Mouse (Mus musculus) ovary, postnatal 36 days (tissue): ENCODE results near the gene Casp3.
A peak's percentile ranks its signal among the peaks of the same experiment; 100 is the strongest.

ENCODE experiments used
- DNase-seq: peaks from one replicate; pipeline ENCODE4 v3.0.0; 2022; ENCODE audit warnings: low spot score, mixed read lengths

Gene Casp3

DNA sequence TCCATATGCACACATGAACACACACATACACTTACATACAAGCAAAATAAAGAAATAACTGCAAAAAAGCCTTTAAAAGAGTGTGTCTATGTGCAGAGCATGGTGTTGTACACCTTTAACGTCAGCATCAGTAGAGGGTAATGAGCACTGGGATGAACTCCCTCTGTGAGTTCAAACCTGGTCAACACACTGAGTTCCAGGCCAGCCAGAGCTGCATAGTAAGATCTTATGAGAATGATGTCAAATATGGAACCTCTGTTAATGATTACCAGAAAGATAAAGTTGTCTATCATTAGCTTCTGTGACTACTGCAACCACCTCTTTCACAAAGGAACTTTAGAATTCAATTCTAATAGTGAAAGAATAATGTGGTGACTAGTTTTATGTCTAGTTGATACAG, 10.2 kb upstream of the Casp3 start:
- DNase-seq = no peak

DNA sequence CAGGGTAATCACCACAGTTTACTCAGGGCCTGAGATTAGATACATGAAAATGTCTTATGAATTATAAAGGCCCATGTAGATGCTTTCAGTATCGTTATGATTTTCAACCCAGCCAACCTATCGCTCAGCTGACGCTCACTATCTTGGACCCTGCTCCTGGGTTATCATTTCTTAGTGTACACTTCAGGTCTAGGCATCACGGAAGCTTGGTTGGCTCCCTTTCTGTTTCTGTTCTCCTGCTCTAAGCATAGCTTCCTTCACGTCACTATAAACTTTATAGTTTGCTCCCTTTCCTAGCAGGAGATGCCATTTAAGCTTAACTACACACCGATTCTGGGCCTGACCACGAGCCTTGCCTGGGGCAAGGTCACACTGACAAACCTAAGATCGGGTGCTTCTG, 5.5 kb upstream of the Casp3 start:
- no peak for DNase-seq

DNA sequence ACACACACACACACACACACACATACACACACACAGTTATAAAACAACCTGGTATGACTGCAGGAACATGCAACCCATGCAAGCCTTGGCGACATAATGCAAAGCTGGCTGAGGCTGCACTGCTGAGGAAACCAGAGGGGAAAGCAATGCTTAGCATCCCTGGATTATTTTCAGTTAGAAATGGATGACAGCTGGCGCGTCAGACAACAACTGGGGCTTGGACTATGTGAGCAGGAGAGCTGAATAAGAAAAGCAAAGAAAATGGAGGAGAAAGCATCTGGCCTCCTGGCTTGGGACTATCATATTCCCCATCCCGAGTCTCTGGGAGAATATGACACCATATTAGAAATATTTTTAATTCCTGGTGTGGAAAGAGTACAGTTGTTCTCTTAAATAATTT, 4.2 kb upstream of the Casp3 start:
- no peak for DNase-seq

DNA sequence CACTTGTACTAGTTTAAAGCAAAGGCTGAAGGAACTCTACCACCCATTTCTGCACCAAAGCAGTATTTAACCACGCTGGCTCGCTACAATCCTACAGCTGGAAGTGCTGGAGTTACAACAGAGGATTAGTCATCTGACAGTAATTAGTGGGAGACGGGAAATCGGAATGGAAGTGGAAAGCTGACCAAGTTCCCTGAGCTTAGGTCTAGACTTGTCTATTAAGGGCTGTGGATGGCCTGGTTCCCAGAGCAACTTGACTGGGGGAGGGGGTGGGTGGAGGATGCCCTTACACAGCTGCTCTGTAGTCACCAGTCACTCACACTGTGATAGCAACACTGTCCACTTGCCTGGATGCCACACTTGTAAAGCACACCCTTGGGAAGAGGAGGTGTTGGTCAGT, 3.7 kb upstream of the Casp3 start:
- no peak for DNase-seq

DNA sequence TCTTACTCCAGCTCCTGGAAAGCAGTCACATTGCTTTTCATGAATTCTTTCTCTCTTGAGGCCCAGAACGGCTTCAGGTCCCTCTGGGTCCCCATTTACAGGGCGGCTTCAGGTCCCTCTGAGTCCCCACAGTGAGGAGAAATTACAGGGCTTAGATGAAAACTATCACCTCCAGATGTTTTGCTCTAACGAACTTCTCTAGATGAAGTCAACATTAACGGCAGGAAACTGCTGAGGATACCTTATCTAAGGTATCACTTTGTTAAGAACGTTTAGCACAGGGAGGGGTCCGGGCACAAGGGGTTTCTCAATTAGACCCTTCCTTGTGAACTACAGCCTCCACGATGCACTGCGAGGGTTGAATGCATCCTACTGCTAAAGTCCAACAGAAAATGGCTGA, 1.2 kb upstream of the Casp3 start:
- DNase-seq = no peak

DNA sequence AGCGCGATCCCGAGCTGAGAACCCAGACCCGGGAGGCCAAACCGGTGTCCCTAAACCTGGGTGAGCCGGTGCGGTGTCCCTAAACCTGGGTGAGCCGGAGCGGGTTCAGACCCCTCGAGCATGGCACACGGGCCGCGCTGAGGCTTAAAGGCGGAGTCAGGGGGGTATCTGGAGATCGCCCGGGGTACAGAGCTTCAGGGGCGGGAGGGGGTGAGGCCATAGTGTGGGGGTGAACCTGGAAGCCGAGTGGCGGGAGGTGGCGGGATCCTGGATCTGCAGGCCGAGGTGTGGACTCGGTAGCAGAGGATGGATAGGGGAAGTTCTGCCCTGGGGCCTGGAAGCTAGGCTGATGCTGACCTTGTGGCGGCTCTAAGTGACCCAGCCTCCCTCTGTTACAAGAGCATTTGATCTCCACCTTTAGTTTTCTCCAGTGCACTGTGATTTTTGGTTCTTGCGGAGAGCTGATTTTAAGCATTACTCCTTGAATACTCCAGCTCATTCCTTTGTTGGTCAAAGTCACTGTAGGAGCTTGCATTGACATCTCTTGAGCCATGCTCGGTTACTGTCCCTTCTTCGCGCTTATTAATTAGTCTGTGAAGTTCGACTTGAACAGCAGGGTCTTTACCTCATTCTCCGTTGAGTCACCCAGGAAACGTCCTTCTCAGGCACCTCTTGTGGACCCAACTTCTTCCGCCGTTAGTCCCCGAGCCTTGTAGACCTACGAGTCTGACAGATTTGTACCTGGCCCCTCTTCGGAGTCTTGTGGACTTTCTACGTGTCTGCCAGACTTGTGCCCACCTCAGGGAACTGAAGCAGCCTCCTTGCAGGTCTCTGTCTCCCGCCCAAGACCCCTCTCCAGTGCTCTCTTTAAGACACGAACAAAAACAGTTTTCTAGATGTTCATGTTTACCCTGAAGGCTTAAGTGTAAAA, 864 bp downstream of the Casp3 start:
- DNase-seq = no peak

DNA sequence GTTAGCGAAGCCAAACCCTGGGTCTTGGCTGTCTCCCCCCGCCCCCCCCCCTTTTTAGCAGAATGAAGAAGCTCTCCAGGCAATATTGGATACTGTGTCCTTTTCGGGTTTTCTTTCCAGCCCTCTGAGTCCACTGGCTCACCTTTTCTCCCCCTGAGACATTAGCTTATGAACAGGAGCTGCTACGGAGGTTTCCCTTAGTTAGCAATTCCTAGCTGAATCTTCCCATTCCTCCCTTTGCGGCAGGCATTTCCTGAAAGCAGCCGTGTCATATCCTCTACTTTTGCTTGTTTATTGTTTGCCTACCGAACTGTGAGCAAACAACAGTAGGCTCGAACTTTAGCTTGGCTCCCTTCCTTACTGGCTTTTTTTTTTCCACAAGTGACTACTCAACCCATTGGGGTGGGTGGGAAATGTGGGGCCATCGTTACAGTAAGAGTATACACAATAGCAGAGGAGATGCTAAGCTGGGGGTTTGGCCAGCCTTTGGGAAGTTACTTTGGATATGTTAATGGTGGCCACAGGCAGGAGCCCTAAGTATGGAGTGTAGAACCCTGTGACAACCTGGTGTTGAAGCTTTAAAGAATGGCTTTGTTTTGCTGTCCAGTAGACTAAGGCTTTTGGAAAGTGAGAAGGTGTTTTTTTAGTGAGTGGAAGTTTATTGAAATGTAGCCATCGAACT, 1.7 kb downstream of the Casp3 start:
- DNase-seq = no peak

DNA sequence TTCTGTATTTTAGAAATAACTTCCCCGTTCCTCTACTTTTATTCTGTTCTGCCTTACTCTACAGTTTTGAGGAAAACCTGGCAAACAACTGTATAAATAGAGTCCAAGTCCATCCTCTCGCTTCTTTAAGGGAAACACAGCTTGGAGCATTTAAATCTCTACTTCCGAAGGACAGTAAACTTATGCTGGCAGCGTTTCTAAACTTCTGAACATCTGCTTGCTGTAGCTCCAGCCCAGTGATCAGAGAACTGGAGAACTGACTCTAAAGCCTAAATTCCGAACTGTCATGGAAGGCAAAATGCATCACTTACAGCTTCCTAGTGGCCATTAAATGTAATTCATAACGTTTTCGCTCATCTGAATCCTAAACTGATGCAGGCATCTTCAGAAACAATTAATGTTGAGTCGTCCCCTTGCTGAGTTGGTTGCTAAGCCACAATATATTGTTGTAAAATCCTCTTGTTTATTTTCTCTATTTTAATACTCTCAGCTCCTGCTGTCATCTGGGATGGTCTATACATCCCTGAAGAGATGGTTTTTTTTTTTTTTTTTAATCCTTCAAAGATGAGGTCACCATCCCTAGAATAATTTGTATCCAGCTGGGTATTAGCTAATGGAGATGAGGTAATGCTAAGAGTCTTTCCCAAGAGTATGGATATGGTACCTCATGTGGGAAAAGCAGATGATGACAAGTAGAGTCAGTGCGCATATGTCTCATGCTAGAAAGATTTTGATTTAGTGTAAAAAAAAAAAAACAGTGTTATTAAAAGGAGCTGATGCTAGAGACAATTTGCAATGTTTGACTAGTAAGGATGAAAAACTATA, 5.6 kb downstream of the Casp3 start:
- DNase-seq = no peak

DNA sequence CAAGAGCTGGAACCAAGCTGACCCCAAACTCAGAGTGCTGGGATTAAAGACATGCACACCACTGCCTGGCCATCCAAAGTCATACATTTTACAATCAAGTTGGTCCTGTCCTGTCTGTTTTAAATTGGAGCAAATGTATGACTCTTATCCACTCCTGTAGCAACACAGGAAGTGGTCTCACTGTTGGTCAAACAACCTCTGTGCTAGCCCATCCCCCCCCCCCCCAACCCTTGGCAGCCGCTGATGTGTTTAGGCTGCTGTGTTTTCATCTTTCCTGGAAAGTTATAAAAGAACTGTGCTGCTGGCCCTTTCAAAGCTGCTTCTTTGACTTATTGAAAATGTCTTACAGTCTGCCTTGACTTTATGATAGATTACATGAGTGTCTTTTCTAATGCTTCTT, 8.1 kb downstream of the Casp3 start:
- no peak for DNase-seq

DNA sequence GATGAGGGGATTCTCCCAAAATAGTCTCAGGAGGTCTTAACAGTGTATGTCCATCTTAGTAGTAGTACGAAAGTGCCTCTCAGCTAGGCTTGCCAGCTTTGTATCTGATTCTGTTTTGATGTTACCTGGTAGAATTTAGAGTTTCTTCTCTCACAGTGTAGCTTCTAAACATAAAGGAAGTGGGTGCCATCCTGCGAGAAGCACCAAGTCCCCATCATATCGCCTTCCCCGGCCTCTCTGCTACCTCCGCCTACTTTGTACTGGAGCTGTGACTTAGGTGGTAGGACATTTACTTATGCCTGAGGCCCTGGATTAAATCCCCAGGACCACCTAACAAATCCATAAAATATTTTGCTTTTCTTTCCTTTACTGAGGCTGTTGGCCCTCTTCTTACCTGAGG, 9.6 kb downstream of the Casp3 start:
- DNase-seq = no peak

DNA sequence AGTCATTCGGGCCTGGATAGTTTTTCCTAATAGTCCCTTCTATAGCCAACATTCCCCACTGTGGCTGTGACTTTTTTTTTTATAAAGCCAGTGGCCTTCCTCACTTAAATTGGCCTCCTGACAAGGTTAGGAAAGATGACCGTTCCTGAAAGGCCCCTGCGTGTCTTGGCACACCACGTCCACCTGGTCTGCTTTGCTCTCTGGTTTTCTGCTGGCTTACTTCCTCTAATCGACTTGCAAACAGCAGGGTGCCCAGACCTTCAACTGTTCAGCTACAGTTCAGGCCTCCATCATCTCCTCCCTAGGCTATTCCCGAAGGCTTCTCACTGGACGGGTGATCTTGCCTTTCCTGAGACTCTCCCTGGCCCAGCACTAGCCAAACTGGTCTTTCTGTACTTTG, 10.8 kb downstream of the Casp3 start:
- DNase-seq = no peak

DNA sequence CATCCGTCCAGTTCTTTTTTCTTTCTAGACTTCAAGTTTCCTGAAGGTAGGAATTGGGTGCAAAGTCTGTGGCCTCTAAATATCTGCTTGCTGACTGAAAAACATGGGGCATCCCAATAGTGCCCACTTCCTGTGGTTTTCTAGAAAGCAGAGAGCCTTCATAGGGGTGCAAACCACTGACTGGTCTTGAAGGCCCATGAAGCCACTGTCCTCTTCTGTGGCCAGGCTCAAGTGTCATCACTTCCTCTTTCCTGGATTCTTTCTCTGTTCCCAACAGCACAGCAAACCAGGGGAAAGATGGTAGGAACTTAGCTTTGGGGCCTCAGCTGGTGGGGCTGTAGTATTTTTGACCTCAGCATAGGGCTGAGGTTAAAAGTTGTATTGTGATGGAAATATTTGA, 11.6 kb downstream of the Casp3 start:
- DNase-seq = no peak

DNA sequence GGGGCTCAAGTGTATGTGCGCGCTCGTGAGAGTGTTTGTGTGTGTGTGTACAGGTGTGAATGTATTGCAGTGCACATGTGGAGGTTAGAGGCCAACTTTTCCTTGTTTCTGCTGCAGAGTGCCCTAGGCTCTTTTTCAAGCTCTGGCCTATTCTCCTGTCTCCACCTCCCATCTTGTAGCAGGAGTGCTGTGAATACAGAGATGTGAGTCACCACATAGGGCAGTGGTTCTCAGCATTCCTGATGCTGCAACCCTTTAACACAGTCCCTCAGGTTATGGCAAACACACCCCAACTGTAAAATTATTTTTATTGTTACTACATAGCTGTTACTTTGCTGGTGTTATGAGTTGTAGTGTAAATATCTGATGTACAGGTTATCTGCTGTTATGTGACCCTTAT, 13.3 kb downstream of the Casp3 start:
- no peak for DNase-seq

DNA sequence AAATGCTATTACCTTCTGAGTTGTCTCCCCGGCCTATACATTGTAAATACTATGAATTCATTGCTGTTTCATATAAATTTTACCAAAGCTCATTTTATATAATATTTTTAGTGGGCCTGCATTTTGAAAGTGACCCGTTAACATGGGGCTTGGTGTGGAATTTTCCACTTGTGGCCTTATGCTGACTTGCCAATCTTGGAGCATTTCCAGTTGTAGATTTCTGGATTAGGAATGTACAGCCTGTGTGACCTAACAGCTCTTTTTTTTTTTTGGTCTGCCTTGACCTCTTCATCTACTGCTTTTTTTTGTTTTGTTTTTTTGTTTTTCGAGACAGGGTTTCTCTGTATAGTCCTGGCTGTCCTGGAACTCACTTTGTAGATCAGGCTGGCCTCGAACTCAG, 13.8 kb downstream of the Casp3 start:
- DNase-seq = no peak

DNA sequence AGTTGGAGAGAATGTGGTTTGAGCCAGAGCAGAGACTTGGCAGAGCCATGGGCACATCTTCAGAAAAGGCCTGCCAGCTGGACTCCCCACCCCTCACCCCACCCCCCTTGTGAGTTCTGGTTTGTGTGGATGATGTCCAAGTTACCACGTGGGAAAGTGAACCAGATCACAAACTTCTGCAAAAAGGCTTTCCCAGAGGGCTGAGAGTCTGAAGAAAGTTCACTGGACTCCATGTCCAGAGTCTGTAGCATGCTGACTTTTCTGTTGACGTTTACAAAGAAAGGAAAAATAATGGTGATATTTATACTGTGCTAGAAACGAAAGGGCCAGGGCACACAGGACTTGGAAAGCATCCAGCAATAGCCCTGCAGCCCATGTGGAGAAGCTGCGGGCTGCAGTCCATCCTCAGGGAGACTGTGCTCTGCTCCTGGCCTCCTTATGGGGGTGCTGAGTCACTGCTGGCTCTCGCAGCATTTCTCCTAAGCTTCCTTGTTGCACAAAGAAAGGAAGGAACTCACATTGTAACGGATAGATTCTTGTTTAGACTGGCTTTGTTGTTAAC, 22.0 kb downstream of the Casp3 start:
- DNase-seq = peak; percentile 43

DNA sequence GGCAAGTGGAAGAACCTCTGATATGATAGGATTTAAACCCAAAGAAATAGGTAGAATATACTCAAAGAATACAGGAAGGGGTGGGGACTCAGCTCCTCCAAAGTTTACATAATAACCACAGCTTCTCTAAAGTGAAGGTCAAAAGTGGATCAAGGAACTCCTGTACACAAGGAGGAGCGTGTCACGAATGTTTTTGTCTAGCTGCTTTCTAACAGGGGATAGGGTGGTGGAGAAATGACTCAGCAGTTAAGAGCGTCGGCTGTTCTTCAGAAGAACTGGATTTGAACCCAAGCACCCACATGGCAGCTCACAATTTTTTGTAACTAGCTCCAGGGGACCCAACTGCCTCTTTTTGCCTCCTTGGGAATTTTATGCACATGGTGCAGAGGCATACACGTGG, 22.8 kb downstream of the Casp3 start:
- DNase-seq = no peak

DNA sequence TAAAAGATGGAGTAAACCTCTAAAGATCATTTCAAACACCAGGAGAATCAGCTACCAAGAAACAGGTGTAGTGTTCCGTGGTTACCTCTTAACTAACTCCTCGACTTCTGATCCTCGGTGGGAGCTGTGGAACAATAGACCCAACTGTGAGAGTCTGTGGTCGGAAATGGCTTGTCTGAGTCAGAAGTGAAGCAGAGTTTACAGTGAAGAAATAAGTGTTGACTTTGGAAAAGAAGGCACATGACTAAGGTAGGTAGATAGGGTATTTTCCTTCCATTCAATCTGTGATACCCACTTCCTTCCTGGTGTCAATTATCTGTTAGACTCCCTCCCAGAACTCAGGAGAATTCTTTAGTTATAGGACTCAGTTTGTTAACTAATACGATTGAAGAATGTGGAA, 24.2 kb downstream of the Casp3 start:
- no peak for DNase-seq

DNA sequence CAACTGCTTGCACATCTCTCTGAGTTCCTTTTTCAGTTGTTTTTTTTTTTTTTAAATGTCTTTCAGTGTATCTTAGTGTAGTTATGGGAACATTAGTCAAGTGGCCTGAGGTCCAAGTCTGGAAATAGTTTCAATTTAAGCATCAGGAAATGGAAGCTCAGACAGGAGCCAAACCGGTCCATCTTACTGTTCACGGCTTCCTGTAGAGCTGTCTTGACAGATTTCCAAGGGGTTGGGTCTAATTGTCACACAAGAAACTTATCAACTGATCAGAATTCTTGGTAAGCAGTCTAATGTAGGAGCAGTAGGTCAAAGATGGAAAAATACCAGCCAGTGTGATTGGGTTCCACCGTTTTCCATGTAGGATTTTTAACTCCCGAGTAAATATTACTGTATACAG, 31.3 kb downstream of the Casp3 start:
- DNase-seq = no peak

DNA sequence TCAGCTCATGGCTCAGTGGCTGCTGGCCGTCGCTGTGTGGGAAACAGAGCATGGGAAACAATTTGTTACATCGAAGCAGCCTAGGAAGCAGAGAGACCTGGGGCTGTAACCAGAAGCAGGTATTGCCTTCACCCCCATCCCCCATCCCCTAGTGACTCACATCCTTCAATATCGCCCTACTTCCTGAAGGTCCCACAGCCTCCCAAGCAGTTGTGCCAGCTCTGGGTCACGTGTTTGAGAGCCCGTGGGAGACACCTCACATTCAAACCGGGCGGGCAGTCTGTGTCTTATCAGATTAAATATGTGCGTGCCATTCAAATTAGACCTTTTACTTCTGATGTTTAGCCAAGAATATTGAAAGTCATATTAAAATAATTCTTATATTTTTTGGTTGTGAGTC, 34.8 kb downstream of the Casp3 start:
- peak; percentile 12 for DNase-seq

DNA sequence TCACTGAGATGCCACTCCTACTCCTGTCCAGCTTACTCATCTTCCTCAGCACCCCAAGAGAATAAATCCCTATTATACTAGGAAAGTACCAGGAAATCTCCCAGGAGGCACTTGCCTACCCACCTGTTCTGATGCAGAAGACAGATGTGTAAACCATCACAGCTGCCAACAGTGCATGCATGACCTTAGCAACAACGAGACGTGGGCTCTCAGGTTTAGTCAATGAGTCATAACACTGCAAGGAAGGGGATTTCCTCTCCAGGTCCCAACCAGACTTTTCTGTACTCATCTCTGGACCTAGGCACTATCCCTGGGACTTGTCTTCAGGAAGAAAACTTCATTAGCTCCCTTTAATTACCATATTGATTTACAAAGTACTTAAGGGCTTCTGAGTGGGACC, 38.8 kb downstream of the Casp3 start:
- no peak for DNase-seq

DNA sequence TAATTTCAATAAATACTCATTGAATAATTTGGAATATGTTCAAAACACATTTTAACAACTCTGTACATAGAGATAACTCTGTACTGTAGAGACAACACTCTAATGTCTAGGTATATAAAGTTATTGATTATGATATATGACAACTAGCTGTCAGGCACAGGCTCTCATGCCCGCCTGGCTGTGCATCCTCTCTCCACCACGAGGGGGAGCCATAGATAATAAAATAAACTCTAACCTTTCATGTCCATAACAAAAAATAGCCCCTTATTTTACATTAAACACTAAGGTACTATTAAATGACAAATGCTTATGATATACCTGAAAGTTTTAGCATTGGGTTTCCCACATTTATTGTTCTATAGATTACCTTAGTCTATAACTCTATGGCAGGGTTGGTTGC, 54.4 kb downstream of the Casp3 start:
- DNase-seq = peak; percentile 54

DNA sequence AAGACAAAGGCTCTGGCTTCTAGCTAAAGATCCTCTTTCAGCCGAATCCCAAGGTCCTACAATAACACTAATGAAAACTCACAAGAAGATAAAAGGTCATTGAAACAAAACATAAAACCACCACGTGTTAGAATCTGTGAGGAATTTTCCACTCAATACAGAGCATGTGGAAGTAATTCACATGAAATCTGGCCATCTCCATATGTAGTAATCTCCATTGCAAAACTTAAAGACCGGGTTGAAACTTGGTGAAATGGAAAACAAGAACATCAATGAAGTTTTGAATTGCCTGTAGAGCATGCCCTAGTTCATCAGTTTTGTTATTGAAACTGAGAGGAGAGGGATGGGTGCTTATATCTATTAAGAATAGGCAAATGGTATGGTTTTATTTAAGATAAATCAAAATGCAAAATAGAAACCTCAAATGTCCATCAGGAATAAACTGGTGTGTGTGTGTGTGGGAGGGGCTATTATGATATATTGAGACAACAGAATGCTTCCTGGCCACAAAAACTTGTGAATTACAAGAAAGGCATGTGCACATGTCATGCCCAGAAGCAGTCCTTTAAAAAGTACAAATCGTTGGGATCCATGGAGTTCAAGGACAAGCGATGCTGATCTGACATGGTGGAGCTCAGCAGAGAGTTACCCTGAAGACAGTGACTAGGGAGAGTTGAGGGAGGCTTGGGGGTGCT, 63.7 kb downstream of the Casp3 start:
- DNase-seq = no peak
